Mouse (Mus musculus): ENCODE data around the gene Vgll4. TPM values are rescaled to one million over a fixed set of nuclear protein-coding genes. Genes with fewer than 3 reads are reported as not detected.

Gene Vgll4
- polyA plus RNA-seq (2014; fragmentation: Nextera tagmentation; extraction: Ambion mirVana) = 98.4 and 101 TPM in 2 replicates

DNA sequence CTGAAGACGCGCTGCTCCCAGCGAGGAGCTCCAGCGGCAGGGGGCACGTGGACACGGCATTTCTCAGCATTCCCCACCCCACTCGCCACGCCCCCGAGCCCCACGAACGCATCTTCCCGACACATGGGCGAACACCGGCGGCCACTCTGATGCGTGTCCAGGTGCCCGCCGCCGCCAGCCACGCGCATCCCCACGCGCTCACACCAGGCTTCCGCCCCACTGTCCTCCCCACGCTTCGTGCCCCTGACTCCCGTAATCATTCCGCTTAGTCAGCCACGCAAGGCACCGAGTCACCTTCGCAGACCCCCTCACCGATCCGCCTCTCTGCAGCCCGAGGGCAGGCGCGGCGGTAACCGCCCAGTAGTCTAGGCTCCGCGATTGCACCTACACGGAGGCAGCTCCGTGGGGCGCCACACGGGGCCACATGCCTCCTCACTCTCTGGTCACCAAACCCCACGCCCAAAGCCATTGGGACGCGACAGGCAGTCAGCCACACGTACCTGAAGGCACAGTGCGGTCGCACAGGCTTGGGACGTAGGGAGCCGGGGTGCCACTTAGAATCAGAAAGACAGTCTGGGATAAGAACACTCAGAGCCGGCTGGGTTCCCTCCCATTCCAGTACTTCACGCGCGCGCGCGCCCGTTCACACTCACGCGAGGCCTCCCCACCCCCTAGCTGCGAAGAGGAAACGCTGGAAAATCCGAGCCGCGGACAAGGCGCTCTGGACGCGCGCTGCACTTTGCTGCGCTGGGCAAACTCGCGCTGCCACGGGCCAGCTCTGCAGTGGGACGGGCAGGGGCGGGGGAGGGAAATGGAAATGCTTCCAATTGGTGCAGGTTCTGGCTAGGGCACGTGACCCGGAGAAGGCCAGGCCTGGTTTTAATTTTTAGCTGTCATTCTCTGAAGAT is at the start of gene Vgll4:
Gene Vgll4 (minus strand): TSS at position 782 of the 908 bp plus-strand sequence.
- peak; percentile 79 for ATAC-seq (ENCODE audit: insufficient number of reproducible peaks, low FRiP score, low TSS enrichment, low read depth)
- peak; percentile 85 for DNase-seq (ENCODE audit: low spot score)
- Histone ChIP-seq H3K4me2 (ENCODE audit: low read depth, severe bottlenecking) (peak within 1 kb of the TSS; percentile 99), H3K4me1 (ENCODE audit: control insufficient read depth, insufficient read depth, low read length) (peaks cover 6% of the 10 kb centered on the region; the same call in 1 of the 2 replicates), H3K9me3 (ENCODE audit: control insufficient read depth, low read length) (no peaks in the 10 kb centered on the region), H3K27ac (replicated peaks; ENCODE audit: low read depth, low read length) (no peak within 1 kb of the TSS; the same call in 1 of the 2 replicates), H3K4me3 (ENCODE audit: low read depth, low read length) (peak within 1 kb of the TSS; percentile 73), H3K9ac (ENCODE audit: low read length) (peak within 1 kb of the TSS; percentile 67), H3K36me3 (ENCODE audit: control insufficient read depth, insufficient read depth, low read length) (no peaks in the 10 kb centered on the region), H3K27me3 (ENCODE audit: control insufficient read depth, insufficient read depth, low read length) (no peaks in the 10 kb centered on the region)
- under 1% methylated on average over 78 of the region's 79 CpGs for WGBS

DNA sequence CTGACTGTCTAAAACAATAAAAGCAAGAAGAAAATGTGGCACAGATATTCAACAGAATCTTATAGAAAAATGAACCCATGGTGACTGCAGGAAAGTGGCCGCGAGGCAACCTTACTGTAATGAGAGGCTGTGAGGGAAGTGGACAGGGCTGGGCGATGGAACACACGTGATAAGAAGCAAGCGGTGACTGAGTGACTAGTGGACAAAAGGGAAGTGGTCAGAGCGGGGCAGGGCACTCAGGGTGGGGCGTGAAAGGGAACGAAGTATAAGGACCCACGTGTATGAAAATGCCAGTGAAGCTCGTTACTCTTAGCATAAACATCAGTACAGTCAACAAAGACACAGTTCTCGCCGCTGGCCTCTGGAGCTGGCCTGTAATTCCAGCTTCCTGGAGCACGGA is 45.7 kb upstream of the Vgll4 start:
- ATAC-seq (ENCODE audit: insufficient number of reproducible peaks, low FRiP score, low TSS enrichment, low read depth) = no peak
- Histone ChIP-seq H3K9ac (ENCODE audit: low read length) (no peak overlapping the region), H3K36me3 (ENCODE audit: control insufficient read depth, insufficient read depth, low read length) (0 out of 2 replicates have a peak, but pooled peaks cover 2% of the 10 kb centered on the region), H3K9me3 (ENCODE audit: control insufficient read depth, low read length) (no peaks in the 10 kb centered on the region), H3K4me2 (ENCODE audit: low read depth, severe bottlenecking) (no peak overlapping the region), H3K27ac (replicated peaks; ENCODE audit: low read depth, low read length) (no peak overlapping the region), H3K27me3 (ENCODE audit: control insufficient read depth, insufficient read depth, low read length) (no peaks in the 10 kb centered on the region), H3K4me1 (ENCODE audit: control insufficient read depth, insufficient read depth, low read length) (no peaks in the 10 kb centered on the region), H3K4me3 (ENCODE audit: low read depth, low read length) (no peak overlapping the region)
- DNase-seq (ENCODE audit: low spot score) = no peak
- WGBS = 89% methylated on average over 13 of the region's 13 CpGs

DNA sequence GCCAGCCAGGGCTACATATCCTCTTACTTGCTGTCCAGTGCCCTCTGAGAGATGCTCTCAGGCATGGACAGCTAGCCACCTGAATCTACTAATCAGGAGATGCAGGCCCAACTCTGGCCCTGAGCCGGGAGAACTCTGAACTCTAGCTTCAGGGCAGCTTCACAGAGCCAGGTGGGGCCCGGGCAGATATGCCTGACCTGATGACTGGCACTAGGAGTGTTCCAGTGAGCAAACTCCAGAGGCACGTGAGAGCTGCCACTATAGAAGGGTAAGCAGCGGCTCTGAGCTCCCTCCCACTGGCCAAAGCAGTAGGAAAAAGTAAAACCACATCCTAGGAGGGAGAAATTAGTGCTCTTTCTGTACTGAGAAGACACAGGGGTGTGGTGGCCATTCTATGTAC is 43.8 kb upstream of the Vgll4 start:
- no peaks in the 10 kb centered on the region for H3K27me3 ChIP-seq (ENCODE audit: control insufficient read depth, insufficient read depth, low read length)
- no peak overlapping the region for H3K4me2 ChIP-seq (ENCODE audit: low read depth, severe bottlenecking)
- H3K4me1 ChIP-seq (ENCODE audit: control insufficient read depth, insufficient read depth, low read length) = no peaks in the 10 kb centered on the region
- ATAC-seq (ENCODE audit: insufficient number of reproducible peaks, low FRiP score, low TSS enrichment, low read depth) = no peak
- 89% methylated on average over 4 of the region's 4 CpGs for WGBS
- no peak overlapping the region for H3K27ac ChIP-seq (replicated peaks; ENCODE audit: low read depth, low read length)
- H3K9ac ChIP-seq (ENCODE audit: low read length) = no peak overlapping the region
- H3K4me3 ChIP-seq (ENCODE audit: low read depth, low read length) = no peak overlapping the region
- no peaks in the 10 kb centered on the region for H3K9me3 ChIP-seq (ENCODE audit: control insufficient read depth, low read length)
- no peaks in the 10 kb centered on the region; the same call in 1 of the 2 replicates for H3K36me3 ChIP-seq (ENCODE audit: control insufficient read depth, insufficient read depth, low read length)
- no peak for DNase-seq (ENCODE audit: low spot score)

DNA sequence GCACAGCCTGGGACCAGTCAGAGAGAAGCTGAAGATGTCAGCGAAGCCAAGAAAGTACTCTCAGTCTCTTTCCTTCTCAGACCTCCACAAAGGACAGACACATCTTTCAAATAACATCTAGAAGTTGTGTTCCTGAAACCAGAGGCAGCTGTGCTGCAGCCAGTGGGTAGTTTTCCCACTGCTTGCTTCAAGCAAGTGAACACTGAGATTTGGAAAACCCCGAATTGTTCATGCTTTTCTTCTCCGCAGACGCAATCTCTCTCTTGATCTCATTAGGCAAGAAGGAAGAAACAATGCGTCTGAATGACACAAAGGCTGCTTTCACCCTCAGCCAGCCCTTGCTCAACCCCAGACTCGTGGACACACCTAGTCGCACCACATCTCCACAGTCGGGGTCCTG is 42.0 kb upstream of the Vgll4 start:
- Histone ChIP-seq H3K36me3 (ENCODE audit: control insufficient read depth, insufficient read depth, low read length) (no peaks in the 10 kb centered on the region; the same call in 1 of the 2 replicates), H3K4me1 (ENCODE audit: control insufficient read depth, insufficient read depth, low read length) (0 out of 2 replicates have a peak, but pooled peaks cover 3% of the 10 kb centered on the region), H3K9ac (ENCODE audit: low read length) (no peak overlapping the region), H3K9me3 (ENCODE audit: control insufficient read depth, low read length) (no peaks in the 10 kb centered on the region), H3K27me3 (ENCODE audit: control insufficient read depth, insufficient read depth, low read length) (no peaks in the 10 kb centered on the region), H3K27ac (replicated peaks; ENCODE audit: low read depth, low read length) (no peak overlapping the region), H3K4me2 (ENCODE audit: low read depth, severe bottlenecking) (no peak overlapping the region), H3K4me3 (ENCODE audit: low read depth, low read length) (no peak overlapping the region)
- 72% methylated on average over 8 of the region's 8 CpGs for WGBS
- no peak for DNase-seq (ENCODE audit: low spot score)
- ATAC-seq (ENCODE audit: insufficient number of reproducible peaks, low FRiP score, low TSS enrichment, low read depth) = no peak

DNA sequence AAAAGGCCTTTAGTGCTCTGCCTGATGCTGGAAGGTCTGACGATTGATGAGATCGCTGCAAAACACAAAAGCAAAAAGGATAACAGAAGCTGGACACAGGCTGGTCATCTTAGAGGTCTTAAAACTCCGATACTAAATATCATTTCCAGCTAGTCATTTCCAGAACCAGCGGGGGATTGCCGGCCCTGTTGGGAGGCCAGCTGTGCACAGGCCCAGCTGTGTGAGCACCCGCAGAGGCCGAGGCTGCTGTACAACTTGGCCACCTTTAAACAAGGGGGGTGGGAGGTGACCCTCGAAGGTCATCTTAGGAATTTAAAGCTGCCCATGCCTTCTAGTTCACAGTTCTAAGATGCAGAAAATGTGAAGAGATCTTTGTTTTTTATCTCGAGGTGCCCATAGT is 41.0 kb upstream of the Vgll4 start:
- ATAC-seq (ENCODE audit: insufficient number of reproducible peaks, low FRiP score, low TSS enrichment, low read depth) (no peak), DNase-seq (ENCODE audit: low spot score) (no peak)
- 81% methylated on average over 9 of the region's 9 CpGs for WGBS
- H3K27me3 ChIP-seq (ENCODE audit: control insufficient read depth, insufficient read depth, low read length) = no peaks in the 10 kb centered on the region
- no peaks in the 10 kb centered on the region; the same call in 1 of the 2 replicates for H3K36me3 ChIP-seq (ENCODE audit: control insufficient read depth, insufficient read depth, low read length)
- 0 out of 2 replicates have a peak, but pooled peaks cover 3% of the 10 kb centered on the region for H3K4me1 ChIP-seq (ENCODE audit: control insufficient read depth, insufficient read depth, low read length)
- H3K9me3 ChIP-seq (ENCODE audit: control insufficient read depth, low read length) = no peaks in the 10 kb centered on the region
- H3K4me3 ChIP-seq (ENCODE audit: low read depth, low read length) = no peak overlapping the region
- H3K4me2 ChIP-seq (ENCODE audit: low read depth, severe bottlenecking) = no peak overlapping the region
- no peak overlapping the region for H3K27ac ChIP-seq (replicated peaks; ENCODE audit: low read depth, low read length)
- no peak overlapping the region for H3K9ac ChIP-seq (ENCODE audit: low read length)

DNA sequence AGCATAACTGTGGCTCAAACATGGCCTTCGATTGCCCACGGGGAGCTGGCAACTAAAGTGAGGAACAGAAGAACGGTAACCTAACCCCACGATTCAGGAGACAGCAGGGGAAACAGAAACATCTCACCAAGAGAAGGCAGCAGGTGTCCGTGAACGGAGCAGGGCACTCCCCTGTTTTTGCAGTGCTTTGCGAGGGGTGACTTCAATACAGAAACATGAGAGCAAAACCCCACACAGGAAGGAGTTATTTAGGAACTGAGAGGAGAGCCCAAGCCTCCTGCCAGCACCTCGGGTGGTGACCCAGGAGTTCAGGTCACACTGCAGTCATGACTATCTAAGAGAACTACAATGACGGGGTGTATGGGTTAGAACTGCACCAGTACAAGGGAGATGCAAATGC is 40.5 kb upstream of the Vgll4 start:
- Histone ChIP-seq H3K9me3 (ENCODE audit: control insufficient read depth, low read length) (no peaks in the 10 kb centered on the region), H3K27me3 (ENCODE audit: control insufficient read depth, insufficient read depth, low read length) (no peaks in the 10 kb centered on the region), H3K4me1 (ENCODE audit: control insufficient read depth, insufficient read depth, low read length) (0 out of 2 replicates have a peak, but pooled peaks cover 3% of the 10 kb centered on the region), H3K36me3 (ENCODE audit: control insufficient read depth, insufficient read depth, low read length) (no peaks in the 10 kb centered on the region; the same call in 1 of the 2 replicates), H3K4me2 (ENCODE audit: low read depth, severe bottlenecking) (no peak overlapping the region), H3K4me3 (ENCODE audit: low read depth, low read length) (no peak overlapping the region), H3K27ac (replicated peaks; ENCODE audit: low read depth, low read length) (no peak overlapping the region), H3K9ac (ENCODE audit: low read length) (no peak overlapping the region)
- DNase-seq (ENCODE audit: low spot score) = no peak
- 87% methylated on average over 9 of the region's 9 CpGs for WGBS
- ATAC-seq (ENCODE audit: insufficient number of reproducible peaks, low FRiP score, low TSS enrichment, low read depth) = no peak

DNA sequence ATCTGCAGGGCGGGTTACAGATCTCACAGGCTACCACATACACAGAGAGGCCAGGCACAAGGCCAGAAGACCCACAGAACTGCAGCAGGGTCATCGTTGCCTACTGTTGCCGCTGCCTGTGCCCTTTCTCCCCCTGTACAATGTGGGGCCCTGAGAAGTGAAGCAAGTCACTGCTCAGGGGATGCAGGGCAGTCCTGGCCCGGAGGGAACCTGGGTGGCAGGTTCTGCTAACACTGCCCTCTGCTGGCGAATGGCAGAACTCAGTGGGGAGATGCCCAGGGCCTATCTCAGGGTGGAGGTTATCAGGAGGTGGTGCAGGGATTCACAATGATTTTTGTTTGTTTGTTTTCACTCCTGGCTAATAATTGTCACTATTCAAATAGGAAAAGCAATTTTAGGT is 37.9 kb upstream of the Vgll4 start:
- no peaks in the 10 kb centered on the region; the same call in 1 of the 2 replicates for H3K36me3 ChIP-seq (ENCODE audit: control insufficient read depth, insufficient read depth, low read length)
- H3K4me1 ChIP-seq (ENCODE audit: control insufficient read depth, insufficient read depth, low read length) = 0 out of 2 replicates have a peak, but pooled peaks cover 3% of the 10 kb centered on the region
- no peak overlapping the region for H3K4me2 ChIP-seq (ENCODE audit: low read depth, severe bottlenecking)
- no peaks in the 10 kb centered on the region for H3K27me3 ChIP-seq (ENCODE audit: control insufficient read depth, insufficient read depth, low read length)
- no peak overlapping the region for H3K4me3 ChIP-seq (ENCODE audit: low read depth, low read length)
- H3K9ac ChIP-seq (ENCODE audit: low read length) = 0 out of 2 replicates have a peak overlapping the region, but pooled peaks have one; percentile 19
- ATAC-seq (ENCODE audit: insufficient number of reproducible peaks, low FRiP score, low TSS enrichment, low read depth) = 0 out of 2 replicates have a peak, but pooled peaks have one; percentile 47
- WGBS = 37% methylated on average over 5 of the region's 5 CpGs
- H3K27ac ChIP-seq (replicated peaks; ENCODE audit: low read depth, low read length) = no peak overlapping the region
- peak; percentile 90 for DNase-seq (ENCODE audit: low spot score)
- no peaks in the 10 kb centered on the region for H3K9me3 ChIP-seq (ENCODE audit: control insufficient read depth, low read length)

DNA sequence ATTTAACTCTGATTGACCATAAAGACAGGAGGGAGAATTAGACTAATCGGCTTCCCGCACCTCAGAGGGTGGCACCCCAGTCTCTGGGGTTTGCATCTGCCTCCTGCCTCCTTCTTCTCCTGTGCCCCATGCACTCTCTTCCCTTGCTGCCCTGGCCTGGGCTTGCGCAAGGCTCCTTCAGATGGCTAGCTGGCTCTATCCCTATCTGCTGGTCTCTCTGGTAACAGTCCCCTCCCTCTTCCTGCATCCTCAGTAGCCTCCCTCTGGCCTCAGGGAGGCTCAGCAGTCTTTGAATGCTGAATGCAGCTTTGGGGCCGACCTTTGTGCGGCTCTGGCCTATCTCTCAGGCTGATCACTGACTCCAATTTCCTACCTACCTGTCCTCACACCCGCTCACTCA is 37.2 kb upstream of the Vgll4 start:
- Histone ChIP-seq H3K4me2 (ENCODE audit: low read depth, severe bottlenecking) (no peak overlapping the region), H3K27ac (replicated peaks; ENCODE audit: low read depth, low read length) (no peak overlapping the region), H3K4me1 (ENCODE audit: control insufficient read depth, insufficient read depth, low read length) (0 out of 2 replicates have a peak, but pooled peaks cover 3% of the 10 kb centered on the region), H3K27me3 (ENCODE audit: control insufficient read depth, insufficient read depth, low read length) (no peaks in the 10 kb centered on the region), H3K9me3 (ENCODE audit: control insufficient read depth, low read length) (no peaks in the 10 kb centered on the region), H3K4me3 (ENCODE audit: low read depth, low read length) (no peak overlapping the region), H3K9ac (ENCODE audit: low read length) (peak overlapping the region; percentile 35; the same call in 1 of the 2 replicates), H3K36me3 (ENCODE audit: control insufficient read depth, insufficient read depth, low read length) (no peaks in the 10 kb centered on the region; the same call in 1 of the 2 replicates)
- ATAC-seq (ENCODE audit: insufficient number of reproducible peaks, low FRiP score, low TSS enrichment, low read depth) (no peak), DNase-seq (ENCODE audit: low spot score) (no peak)
- WGBS = 60% methylated on average over 6 of the region's 6 CpGs
